Mouse (Mus musculus) ES-Bruce4 (cell line): ENCODE results near the gene Cdh13.

Source experiments
- CTCF ChIP-seq: IDR thresholded peaks from one replicate; pipeline ENCODE4 v1.8.1; 2011; ENCODE audit warnings: low read depth, low read length
- EP300 ChIP-seq: IDR thresholded peaks from 2 replicates; pipeline ENCODE4 v1.6.1; 2011; ENCODE audit warnings: low read depth, low read length; ENCODE audit not compliant: insufficient read depth

GRCm38 (mm10) chr8:119196486-119197150, 913.1 kb downstream of the Cdh13 start:
- TF ChIP-seq EP300 (no peak), CTCF (no peak)
